Mouse (Mus musculus): ENCODE results near the gene Fryl. TPM values are rescaled to one million over a fixed set of nuclear protein-coding genes. Genes with fewer than 3 reads are reported as not detected.

Gene Fryl
- polyA plus RNA-seq, 1 experiment from 2014 or later: 38.7 TPM

GRCm38 (mm10) chr5:73206722-73207121 is 49.7 kb downstream of the Fryl start:
- no peaks in the 10 kb centered on the region for H3K27me3 ChIP-seq (replicated peaks)
- H3K4me2 ChIP-seq: peak overlapping the region; percentile 42
- peak overlapping the region; percentile 87 for H3K27ac ChIP-seq (ENCODE audit: poor library complexity, severe bottlenecking)
- 40% methylated on average over 9 of the region's 9 CpGs for WGBS
- H3K4me1 ChIP-seq (replicated peaks): peaks cover 48% of the 10 kb centered on the region
- no peak for ATAC-seq (ENCODE audit: insufficient number of reproducible peaks, low FRiP score)
- no peak overlapping the region for H3K4me3 ChIP-seq
- H3K9ac ChIP-seq: no peak overlapping the region
- no peaks in the 10 kb centered on the region for H3K9me3 ChIP-seq (replicated peaks)
- H3K36me3 ChIP-seq: peaks cover 23% of the 10 kb centered on the region

GRCm38 (mm10) chr5:73205996-73206629 is 50.3 kb downstream of the Fryl start:
- H3K27me3 ChIP-seq (replicated peaks): no peaks in the 10 kb centered on the region
- ATAC-seq (ENCODE audit: insufficient number of reproducible peaks, low FRiP score): no peak
- peaks cover 52% of the 10 kb centered on the region for H3K4me1 ChIP-seq (replicated peaks)
- 30% methylated on average over 8 of the region's 8 CpGs for WGBS
- no peak overlapping the region; the same call in 1 of the 2 replicates for H3K9ac ChIP-seq
- H3K27ac ChIP-seq (ENCODE audit: poor library complexity, severe bottlenecking): peak overlapping the region; percentile 87
- peaks cover 23% of the 10 kb centered on the region for H3K36me3 ChIP-seq
- no peak overlapping the region for H3K4me3 ChIP-seq
- H3K4me2 ChIP-seq: 0 out of 2 replicates have a peak overlapping the region, but pooled peaks have one; percentile 21
- H3K9me3 ChIP-seq (replicated peaks): no peaks in the 10 kb centered on the region

GRCm38 (mm10) chr5:73205050-73205449 is 51.4 kb downstream of the Fryl start:
- Histone ChIP-seq H3K9me3 (replicated peaks) (no peaks in the 10 kb centered on the region), H3K27me3 (replicated peaks) (no peaks in the 10 kb centered on the region), H3K27ac (ENCODE audit: poor library complexity, severe bottlenecking) (no peak overlapping the region), H3K4me2 (no peak overlapping the region), H3K9ac (no peak overlapping the region), H3K4me3 (no peak overlapping the region), H3K36me3 (peaks cover 17% of the 10 kb centered on the region), H3K4me1 (replicated peaks) (peaks cover 63% of the 10 kb centered on the region)
- ATAC-seq (ENCODE audit: insufficient number of reproducible peaks, low FRiP score): no peak
- WGBS: 75% methylated on average over 3 of the region's 3 CpGs

GRCm38 (mm10) chr5:73202498-73202897 is 53.9 kb downstream of the Fryl start:
- peaks cover 4% of the 10 kb centered on the region; the same call in 1 of the 2 replicates for H3K9me3 ChIP-seq (replicated peaks)
- H3K36me3 ChIP-seq: peaks cover 14% of the 10 kb centered on the region
- H3K27me3 ChIP-seq (replicated peaks): no peaks in the 10 kb centered on the region
- no peak overlapping the region for H3K9ac ChIP-seq
- ATAC-seq (ENCODE audit: insufficient number of reproducible peaks, low FRiP score): no peak
- H3K27ac ChIP-seq (ENCODE audit: poor library complexity, severe bottlenecking): no peak overlapping the region
- peaks cover 52% of the 10 kb centered on the region for H3K4me1 ChIP-seq (replicated peaks)
- H3K4me3 ChIP-seq: no peak overlapping the region
- no peak overlapping the region for H3K4me2 ChIP-seq
- 91% methylated on average over 6 of the region's 6 CpGs for WGBS

- Histone ChIP-seq H3K36me3 (peaks cover 14% of the 10 kb centered on the region), H3K27me3 (replicated peaks) (no peaks in the 10 kb centered on the region), H3K4me1 (replicated peaks) (peaks cover 52% of the 10 kb centered on the region), H3K4me2 (no peak overlapping the region), H3K27ac (ENCODE audit: poor library complexity, severe bottlenecking) (no peak overlapping the region), H3K9me3 (replicated peaks) (peaks cover 4% of the 10 kb centered on the region; the same call in 1 of the 2 replicates), H3K9ac (no peak overlapping the region), H3K4me3 (no peak overlapping the region)
- 91% methylated on average over 8 of the region's 8 CpGs for WGBS
- no peak for ATAC-seq (ENCODE audit: insufficient number of reproducible peaks, low FRiP score)
These were observed 54.3 kb downstream of the Fryl start for GRCm38 (mm10) chr5:73202077-73202476.

GRCm38 (mm10) chr5:73200387-73201384 is 55.7 kb downstream of the Fryl start:
- H3K9me3 ChIP-seq (replicated peaks): peaks cover 4% of the 10 kb centered on the region; the same call in 1 of the 2 replicates
- peaks cover 42% of the 10 kb centered on the region for H3K4me1 ChIP-seq (replicated peaks)
- 0 out of 2 replicates have a peak overlapping the region, but pooled peaks have one; percentile 21 for H3K4me2 ChIP-seq
- WGBS: 34% methylated on average over 16 of the region's 16 CpGs
- H3K27ac ChIP-seq (ENCODE audit: poor library complexity, severe bottlenecking): peak overlapping the region; percentile 68
- H3K36me3 ChIP-seq: peaks cover 14% of the 10 kb centered on the region
- no peaks in the 10 kb centered on the region for H3K27me3 ChIP-seq (replicated peaks)
- ATAC-seq (ENCODE audit: insufficient number of reproducible peaks, low FRiP score): peak; percentile 53
- no peak overlapping the region; the same call in 1 of the 2 replicates for H3K9ac ChIP-seq
- H3K4me3 ChIP-seq: no peak overlapping the region

- no peak overlapping the region for H3K27ac ChIP-seq (ENCODE audit: poor library complexity, severe bottlenecking)
- no peaks in the 10 kb centered on the region for H3K27me3 ChIP-seq (replicated peaks)
- peaks cover 4% of the 10 kb centered on the region; the same call in 1 of the 2 replicates for H3K9me3 ChIP-seq (replicated peaks)
- peaks cover 16% of the 10 kb centered on the region for H3K36me3 ChIP-seq
- ATAC-seq (ENCODE audit: insufficient number of reproducible peaks, low FRiP score): no peak
- no peak overlapping the region for H3K9ac ChIP-seq
- H3K4me1 ChIP-seq (replicated peaks): peaks cover 34% of the 10 kb centered on the region
- no peak overlapping the region for H3K4me3 ChIP-seq
- WGBS: 74% methylated on average over 2 of the region's 2 CpGs
- H3K4me2 ChIP-seq: no peak overlapping the region
These were observed 56.8 kb downstream of the Fryl start for GRCm38 (mm10) chr5:73199586-73199985.

- H3K36me3 ChIP-seq: peaks cover 10% of the 10 kb centered on the region; the same call in 1 of the 2 replicates
- peaks cover 39% of the 10 kb centered on the region for H3K4me1 ChIP-seq (replicated peaks)
- no peak for ATAC-seq (ENCODE audit: insufficient number of reproducible peaks, low FRiP score)
- 85% methylated on average over 5 of the region's 5 CpGs for WGBS
- H3K27ac ChIP-seq (ENCODE audit: poor library complexity, severe bottlenecking): no peak overlapping the region
- H3K9ac ChIP-seq: no peak overlapping the region
- H3K27me3 ChIP-seq (replicated peaks): no peaks in the 10 kb centered on the region
- peaks cover 4% of the 10 kb centered on the region; the same call in 1 of the 2 replicates for H3K9me3 ChIP-seq (replicated peaks)
- no peak overlapping the region for H3K4me2 ChIP-seq
- no peak overlapping the region for H3K4me3 ChIP-seq
These were observed 57.7 kb downstream of the Fryl start for GRCm38 (mm10) chr5:73198690-73199089.

- no peaks in the 10 kb centered on the region for H3K27me3 ChIP-seq (replicated peaks)
- no peak for ATAC-seq (ENCODE audit: insufficient number of reproducible peaks, low FRiP score)
- no peak overlapping the region for H3K27ac ChIP-seq (ENCODE audit: poor library complexity, severe bottlenecking)
- peaks cover 4% of the 10 kb centered on the region; the same call in 1 of the 2 replicates for H3K9me3 ChIP-seq (replicated peaks)
- WGBS: 80% methylated on average over 7 of the region's 7 CpGs
- H3K4me3 ChIP-seq: no peak overlapping the region
- H3K9ac ChIP-seq: no peak overlapping the region
- no peak overlapping the region for H3K4me2 ChIP-seq
- H3K4me1 ChIP-seq (replicated peaks): peaks cover 45% of the 10 kb centered on the region
- H3K36me3 ChIP-seq: peaks cover 10% of the 10 kb centered on the region; the same call in 1 of the 2 replicates
These were observed 58.6 kb downstream of the Fryl start for GRCm38 (mm10) chr5:73197796-73198195.

GRCm38 (mm10) chr5:73194740-73195139 is 61.7 kb downstream of the Fryl start:
- Histone ChIP-seq H3K36me3 (peaks cover 10% of the 10 kb centered on the region; the same call in 1 of the 2 replicates), H3K27ac (ENCODE audit: poor library complexity, severe bottlenecking) (peak overlapping the region; percentile 86; the same call in 1 of the 2 replicates), H3K9ac (no peak overlapping the region), H3K27me3 (replicated peaks) (no peaks in the 10 kb centered on the region), H3K4me3 (no peak overlapping the region), H3K9me3 (replicated peaks) (peaks cover 4% of the 10 kb centered on the region; the same call in 1 of the 2 replicates), H3K4me2 (no peak overlapping the region), H3K4me1 (replicated peaks) (peaks cover 31% of the 10 kb centered on the region)
- WGBS: 93% methylated on average over 14 of the region's 14 CpGs
- no peak for ATAC-seq (ENCODE audit: insufficient number of reproducible peaks, low FRiP score)
